ENCODE assay signal across 8 mouse cellular contexts in genomic region chr12:86891454-86891785, GRCm38 (mm10). TPM values are rescaled to one million over a fixed set of nuclear protein-coding genes. Genes with fewer than 3 reads are reported as not detected.
DNase-seq lines count a peak whose midpoint lies in the region; ATAC-seq and TF ChIP-seq lines count a peak whose summit lies in the region.

No protein-coding gene starts in this region.

- TF ChIP-seq CTCF in G1E (IDR thresholded peaks at IDR 0.05; ENCODE audit: low read depth, low read length): no peak

- ATAC-seq in heart, embryonic 14.5 days (ENCODE audit: insufficient number of reproducible peaks, insufficient read depth, low FRiP score, low read depth): no peak
- ATAC-seq in G1E (ENCODE audit: extremely low read depth, insufficient number of reproducible peaks, low FRiP score, poor library complexity, severe bottlenecking): no peak
- ATAC-seq in hindbrain, embryonic 13.5 days (ENCODE audit: low FRiP score): no peak
- ATAC-seq in midbrain, embryonic 11.5 days (ENCODE audit: low FRiP score): no peak
- no peak for ATAC-seq in inflammation-experienced regulatory T-cells, adult 6 months

- DNase-seq in heart, postnatal 25 days (ENCODE audit: low spot score): no peak
- no peak for DNase-seq in G1E (ENCODE audit: low spot score)
- no peak for DNase-seq in midbrain, embryonic 11.5 days (ENCODE audit: low spot score, missing footprints)
- DNase-seq in urinary bladder, postnatal 10 days (ENCODE audit: low spot score): no peak
- no peak for DNase-seq in left cerebral cortex, adult 11 months (ENCODE audit: low spot score)

- H3K27me3 ChIP-seq in heart, embryonic 14.5 days (ENCODE audit: control insufficient read depth, insufficient read depth, low read length): no peaks in the 10 kb centered on the region
- H3K27me3 ChIP-seq in G1E (ENCODE audit: insufficient read depth, low read length): 0 out of 2 replicates have a peak, but pooled peaks cover 2% of the 10 kb centered on the region
- no peaks in the 10 kb centered on the region for H3K27me3 ChIP-seq in hindbrain, embryonic 13.5 days
- no peaks in the 10 kb centered on the region for H3K27me3 ChIP-seq in midbrain, embryonic 11.5 days (ENCODE audit: control insufficient read depth, insufficient read depth, low read length)

- intact Hi-C loops in heart, postnatal 25 days (cut with DNase I): no loop called here

- H3K4me2 ChIP-seq in heart, embryonic 14.5 days (ENCODE audit: low read length): peak overlapping the region; percentile 91
- H3K4me2 ChIP-seq in hindbrain, embryonic 13.5 days: peak overlapping the region; percentile 65
- peak overlapping the region; percentile 57 for H3K4me2 ChIP-seq in midbrain, embryonic 11.5 days

- peak overlapping the region; percentile 50 to 54 for H3K4me3 ChIP-seq in heart, embryonic 14.5 days (ENCODE audit: control insufficient read depth in 1 of 2, insufficient read depth in 1 of 2, low read depth in 1 of 2, low read length in 2 of 2)
- H3K4me3 ChIP-seq in G1E (ENCODE audit: low read depth, low read length): peak overlapping the region; percentile 74
- H3K4me3 ChIP-seq in hindbrain, embryonic 13.5 days: peak overlapping the region; percentile 25
- peak overlapping the region; percentile 26 for H3K4me3 ChIP-seq in midbrain, embryonic 11.5 days (ENCODE audit: low read depth, low read length)

- peaks cover 61 to 90% of the 10 kb centered on the region in 2 experiments for H3K4me1 ChIP-seq in heart, embryonic 14.5 days (ENCODE audit: control insufficient read depth in 2 of 2, insufficient read depth in 2 of 2, low read length in 2 of 2)
- H3K4me1 ChIP-seq in G1E (ENCODE audit: insufficient read depth, low read depth, low read length): peaks cover 91% of the 10 kb centered on the region
- H3K4me1 ChIP-seq in hindbrain, embryonic 13.5 days (replicated peaks): peaks cover 93% of the 10 kb centered on the region
- H3K4me1 ChIP-seq in midbrain, embryonic 11.5 days (ENCODE audit: control insufficient read depth, insufficient read depth, low read length): peaks cover 89% of the 10 kb centered on the region

- 16% methylated on average over 11 of the region's 11 CpGs for WGBS in heart, embryonic 14.5 days
- 2% methylated on average over 11 of the region's 11 CpGs for WGBS in hindbrain, embryonic 13.5 days
- WGBS in midbrain, embryonic 11.5 days: 3% methylated on average over 11 of the region's 11 CpGs

- peak overlapping the region; percentile 85 for H3K9ac ChIP-seq in heart, embryonic 14.5 days (ENCODE audit: low read length)
- peak overlapping the region; percentile 72 for H3K9ac ChIP-seq in hindbrain, embryonic 13.5 days
- H3K9ac ChIP-seq in midbrain, embryonic 11.5 days (ENCODE audit: low read length): peak overlapping the region; percentile 70

- H3K27ac ChIP-seq in heart, embryonic 14.5 days (replicated peaks in 1 of 2; ENCODE audit: control insufficient read depth in 1 of 2, insufficient read depth in 1 of 2, low read depth in 2 of 2, low read length in 2 of 2): peak overlapping the region; percentile 95 to 99
- peak overlapping the region; percentile 99 for H3K27ac ChIP-seq in hindbrain, embryonic 13.5 days
- H3K27ac ChIP-seq in midbrain, embryonic 11.5 days (ENCODE audit: low read depth, low read length): peak overlapping the region; percentile 97

- H3K36me3 ChIP-seq in heart, embryonic 14.5 days (ENCODE audit: control insufficient read depth, insufficient read depth, low read length): no peaks in the 10 kb centered on the region
- H3K36me3 ChIP-seq in G1E (replicated peaks): no peaks in the 10 kb centered on the region
- H3K36me3 ChIP-seq in hindbrain, embryonic 13.5 days: no peaks in the 10 kb centered on the region
- H3K36me3 ChIP-seq in midbrain, embryonic 11.5 days (ENCODE audit: control insufficient read depth, insufficient read depth, low read length): no peaks in the 10 kb centered on the region

- no peaks in the 10 kb centered on the region for H3K9me3 ChIP-seq in heart, embryonic 14.5 days (ENCODE audit: control insufficient read depth, low read length)
- no peaks in the 10 kb centered on the region for H3K9me3 ChIP-seq in G1E (replicated peaks)
- no peaks in the 10 kb centered on the region for H3K9me3 ChIP-seq in hindbrain, embryonic 13.5 days
- no peaks in the 10 kb centered on the region for H3K9me3 ChIP-seq in midbrain, embryonic 11.5 days (ENCODE audit: control insufficient read depth, low read length)

RNA-seq across cellular contexts. Expression of gene Irf2bpl, which starts 6.8 kb away (rescaled TPM):
- polyA plus RNA-seq in heart, embryonic 14.5 days (2014; fragmentation: Nextera tagmentation; extraction: Ambion mirVana): 32.8 and 36.1 TPM in 2 replicates
- total RNA-seq in heart, postnatal 25 days (2021): 10 to 100 TPM; 33.3 to 36.9 TPM
- total RNA-seq in G1E (2014; fragmentation: Nextera tagmentation) (8.4 and 10.0 TPM in 2 replicates), G1E (2017) (8.5 and 11.0 TPM in 2 replicates)
- polyA plus RNA-seq in G1E (2012): 18.8 and 23.1 TPM in 2 replicates
- 66.4 and 70.0 TPM in 2 replicates for polyA plus RNA-seq in hindbrain, embryonic 13.5 days (2015; fragmentation: Nextera tagmentation; extraction: Ambion mirVana)
- polyA plus RNA-seq in midbrain, embryonic 11.5 days (2014; fragmentation: Nextera tagmentation; extraction: Ambion mirVana): 24.4 and 26.4 TPM in 2 replicates
- 10 to 100 TPM in 1 of 3 experiments, 1 to 10 TPM in 2; 8.0 to 14.6 (median 9.4) TPM for polyA plus RNA-seq in inflammation-experienced regulatory T-cells, adult 6 months (2017; shearing (Covaris generic))

RNA-seq across cellular contexts. Expression of gene Cipc, which starts 55.4 kb away (rescaled TPM):
- 26.6 and 27.1 TPM in 2 replicates for polyA plus RNA-seq in heart, embryonic 14.5 days (2014; fragmentation: Nextera tagmentation; extraction: Ambion mirVana)
- 10 to 100 TPM; 41.1 to 48.6 TPM for total RNA-seq in heart, postnatal 25 days (2021)
- 89.5 and 104 TPM in 2 replicates for total RNA-seq in G1E (2014; fragmentation: Nextera tagmentation)
- 70.0 and 75.9 TPM in 2 replicates for total RNA-seq in G1E (2017)
- 35.5 and 42.7 TPM in 2 replicates for polyA plus RNA-seq in G1E (2012)
- polyA plus RNA-seq in hindbrain, embryonic 13.5 days (2015; fragmentation: Nextera tagmentation; extraction: Ambion mirVana): 44.1 and 45.4 TPM in 2 replicates
- 37.9 and 38.4 TPM in 2 replicates for polyA plus RNA-seq in midbrain, embryonic 11.5 days (2014; fragmentation: Nextera tagmentation; extraction: Ambion mirVana)
- 10 to 100 TPM; 20.2 to 29.2 (median 28.3) TPM for polyA plus RNA-seq in inflammation-experienced regulatory T-cells, adult 6 months (2017; shearing (Covaris generic))
